Mouse (Mus musculus) liver, embryonic 15.5 days (tissue): Measurements from ENCODE around the gene Gm20388. TPM values are rescaled to one million over a fixed set of nuclear protein-coding genes. Genes with fewer than 3 reads are reported as not detected.

Source experiments
- ATAC-seq: fragments of 200-750 bp; cut with Nextera tagmentation; 2 replicates; pipeline ENCODE4 v1.8.0; 2017; ENCODE audit warnings: moderate number of reproducible peaks, mild to moderate bottlenecking, moderate library complexity; ENCODE audit not compliant: insufficient read depth
- H3K27ac ChIP-seq: fragments of 300-500 bp; sonication (generic); replicated peaks from 2 replicates; pipeline ENCODE4 v1.5.1; 2015; ENCODE audit warnings: mild to moderate bottlenecking, inconsistent platforms
- H3K27me3 ChIP-seq: fragments of 300-500 bp; sonication (generic); 2 replicates; pipeline ENCODE4 v1.6.1; 2015; ENCODE audit warnings: mild to moderate bottlenecking, inconsistent platforms
- H3K36me3 ChIP-seq: fragments of 300-500 bp; sonication (generic); replicated peaks from 2 replicates; pipeline ENCODE4 v1.6.1; 2015; ENCODE audit warnings: moderate library complexity, mild to moderate bottlenecking, inconsistent platforms
- H3K4me1 ChIP-seq: fragments of 300-500 bp; sonication (generic); replicated peaks from 2 replicates; pipeline ENCODE4 v1.6.1; 2015; ENCODE audit warnings: inconsistent platforms
- H3K4me2 ChIP-seq: fragments of 300-500 bp; sonication (generic); 2 replicates; pipeline ENCODE4 v1.6.1; 2015; ENCODE audit warnings: moderate library complexity, mild to moderate bottlenecking, inconsistent platforms
- H3K4me3 ChIP-seq: fragments of 300-500 bp; sonication (generic); replicated peaks from 2 replicates; pipeline ENCODE4 v1.5.1; 2015; ENCODE audit warnings: mild to moderate bottlenecking, inconsistent platforms
- H3K9ac ChIP-seq: fragments of 300-500 bp; sonication (generic); 2 replicates; pipeline ENCODE4 v1.6.1; 2015; ENCODE audit warnings: moderate library complexity, mild to moderate bottlenecking, inconsistent platforms
- H3K9me3 ChIP-seq: fragments of 300-500 bp; sonication (generic); replicated peaks from 2 replicates; pipeline ENCODE4 v1.6.1; 2016; ENCODE audit warnings: inconsistent platforms
- WGBS: fragments of 180-500 bp; shearing (Covaris S2); methylation state at CpG from one replicate; pipeline ENCODE4 v1.1.7; 2015; ENCODE audit warnings: mixed read lengths; ENCODE audit not compliant: insufficient replicate concordance; 5-methylcytosine and 5-hydroxymethylcytosine counted together
- polyA plus RNA-seq: library from polyadenylated mRNA; unstranded; fragments of >200 nt; fragmentation: Nextera tagmentation; extraction: Ambion mirVana; gene quantifications from 2 replicates; pipeline ENCODE4 v1.2.1, GENCODE M21; 2015

Gm20388 gene
- polyA plus RNA-seq, 1 experiment from 2014 or later: not detected

GRCm38 (mm10) chr8:121949941-121950748, 2039.5 kb downstream of the Gm20388 start:
- Histone ChIP-seq H3K36me3 (peaks cover 26% of the 10 kb centered on the region), H3K9ac (peak overlapping the region; percentile 98), H3K27ac (peak overlapping the region; percentile 98), H3K27me3 (no peaks in the 10 kb centered on the region), H3K4me1 (peaks cover 80% of the 10 kb centered on the region), H3K4me2 (peak overlapping the region; percentile 94), H3K4me3 (peak overlapping the region; percentile 93), H3K9me3 (no peaks in the 10 kb centered on the region)
- peak; percentile 93 for ATAC-seq
- WGBS: under 1% methylated on average over 65 of the region's 66 CpGs

- peak overlapping the region; percentile 93 for H3K4me3 ChIP-seq
- H3K9me3 ChIP-seq: no peaks in the 10 kb centered on the region
- peak overlapping the region; percentile 94 for H3K4me2 ChIP-seq
- H3K4me1 ChIP-seq: peaks cover 85% of the 10 kb centered on the region
- ATAC-seq: peak; percentile 4
- H3K36me3 ChIP-seq: peaks cover 27% of the 10 kb centered on the region
- H3K27ac ChIP-seq: peak overlapping the region; percentile 98
- H3K9ac ChIP-seq: peak overlapping the region; percentile 98
- under 1% methylated on average over 97 of the region's 97 CpGs for WGBS
- no peaks in the 10 kb centered on the region for H3K27me3 ChIP-seq
These were observed 2040.4 kb downstream of the Gm20388 start for GRCm38 (mm10) chr8:121950749-121951655.

GRCm38 (mm10) chr8:121951656-121952009, 2041.0 kb downstream of the Gm20388 start:
- no peaks in the 10 kb centered on the region for H3K27me3 ChIP-seq
- H3K9me3 ChIP-seq: no peaks in the 10 kb centered on the region
- H3K9ac ChIP-seq: peak overlapping the region; percentile 98
- WGBS: 5% methylated on average over 7 of the region's 7 CpGs
- H3K36me3 ChIP-seq: peaks cover 33% of the 10 kb centered on the region
- peak overlapping the region; percentile 93 for H3K4me3 ChIP-seq
- peaks cover 86% of the 10 kb centered on the region for H3K4me1 ChIP-seq
- ATAC-seq: no peak
- peak overlapping the region; percentile 98 for H3K27ac ChIP-seq
- peak overlapping the region; percentile 94 for H3K4me2 ChIP-seq

- Histone ChIP-seq H3K36me3 (peaks cover 35% of the 10 kb centered on the region), H3K4me3 (peak overlapping the region; percentile 93), H3K9me3 (no peaks in the 10 kb centered on the region), H3K27me3 (no peaks in the 10 kb centered on the region), H3K9ac (peak overlapping the region; percentile 98), H3K4me1 (peaks cover 86% of the 10 kb centered on the region), H3K27ac (peak overlapping the region; percentile 4; the same call in 1 of the 2 replicates), H3K4me2 (peak overlapping the region; percentile 94)
- ATAC-seq: no peak
These were observed 2041.5 kb downstream of the Gm20388 start for GRCm38 (mm10) chr8:121952122-121952521.

DNA sequence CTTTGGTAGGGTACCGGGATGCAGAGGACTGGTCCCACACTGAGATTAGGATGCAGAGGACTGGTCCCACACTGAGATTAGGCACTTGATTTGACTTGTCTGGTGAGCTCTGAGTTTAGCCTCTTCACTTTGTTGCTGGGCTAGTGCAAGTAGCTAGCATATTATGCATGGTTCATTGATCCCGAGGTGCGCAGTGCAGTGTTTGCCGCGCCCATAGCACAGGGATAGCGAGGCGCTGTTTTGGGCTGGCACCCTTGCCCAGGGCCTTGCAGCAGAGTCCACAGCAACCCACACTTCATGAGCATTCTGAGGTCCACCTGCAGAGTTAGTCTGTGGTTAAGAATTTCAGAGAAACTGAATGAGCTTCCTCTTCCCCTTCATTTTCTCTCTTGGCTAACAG, 2042.2 kb downstream of the Gm20388 start:
- Histone ChIP-seq H3K27me3 (no peaks in the 10 kb centered on the region), H3K4me1 (peaks cover 83% of the 10 kb centered on the region), H3K4me2 (peak overlapping the region; percentile 94), H3K27ac (no peak overlapping the region), H3K9me3 (no peaks in the 10 kb centered on the region), H3K9ac (peak overlapping the region; percentile 98; the same call in 1 of the 2 replicates), H3K36me3 (peaks cover 35% of the 10 kb centered on the region), H3K4me3 (peak overlapping the region; percentile 93; the same call in 1 of the 2 replicates)
- 72% methylated on average over 7 of the region's 7 CpGs for WGBS
- no peak for ATAC-seq

DNA sequence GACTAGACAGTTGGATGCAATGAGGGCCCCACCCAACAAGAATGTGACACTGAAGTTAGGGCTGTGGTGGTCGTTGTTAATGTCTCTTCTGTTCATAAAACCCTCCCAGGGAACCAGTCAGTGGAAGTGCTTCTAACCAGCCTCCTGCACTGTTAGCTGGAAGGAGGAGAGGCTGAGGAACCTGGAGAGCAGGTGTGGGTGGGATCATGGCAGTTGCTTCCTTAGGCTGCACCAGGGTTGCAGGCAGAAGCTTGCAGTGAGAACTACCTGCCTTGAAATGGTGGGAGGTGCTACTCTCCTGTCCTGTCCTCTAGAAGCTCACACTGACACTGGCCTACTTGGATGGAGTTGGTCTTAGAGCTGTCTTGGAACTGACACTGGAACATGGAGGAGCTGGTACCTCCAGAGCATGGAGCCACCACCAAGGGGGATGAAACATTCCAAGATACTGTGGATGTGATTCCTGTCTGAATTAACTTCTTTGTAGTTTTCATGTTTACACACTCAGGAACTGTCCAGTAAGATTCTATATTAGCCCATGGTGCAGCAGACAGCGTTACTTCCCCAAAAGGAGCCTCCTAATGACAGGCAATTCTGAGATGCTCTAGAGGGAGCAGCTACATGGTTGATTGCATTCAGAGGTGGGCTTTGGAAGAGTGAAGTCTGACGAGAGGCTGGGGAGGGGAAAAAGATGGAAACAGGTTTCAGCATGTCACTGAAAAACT, 2043.3 kb downstream of the Gm20388 start:
- no peaks in the 10 kb centered on the region for H3K9me3 ChIP-seq
- H3K27ac ChIP-seq: 0 out of 2 replicates have a peak overlapping the region, but pooled peaks have one; percentile 5
- H3K4me2 ChIP-seq: no peak overlapping the region
- 44% methylated on average over 3 of the region's 3 CpGs for WGBS
- ATAC-seq: no peak
- H3K9ac ChIP-seq: no peak overlapping the region
- H3K27me3 ChIP-seq: no peaks in the 10 kb centered on the region
- H3K4me1 ChIP-seq: peaks cover 80% of the 10 kb centered on the region
- H3K36me3 ChIP-seq: peaks cover 35% of the 10 kb centered on the region
- H3K4me3 ChIP-seq: no peak overlapping the region

DNA sequence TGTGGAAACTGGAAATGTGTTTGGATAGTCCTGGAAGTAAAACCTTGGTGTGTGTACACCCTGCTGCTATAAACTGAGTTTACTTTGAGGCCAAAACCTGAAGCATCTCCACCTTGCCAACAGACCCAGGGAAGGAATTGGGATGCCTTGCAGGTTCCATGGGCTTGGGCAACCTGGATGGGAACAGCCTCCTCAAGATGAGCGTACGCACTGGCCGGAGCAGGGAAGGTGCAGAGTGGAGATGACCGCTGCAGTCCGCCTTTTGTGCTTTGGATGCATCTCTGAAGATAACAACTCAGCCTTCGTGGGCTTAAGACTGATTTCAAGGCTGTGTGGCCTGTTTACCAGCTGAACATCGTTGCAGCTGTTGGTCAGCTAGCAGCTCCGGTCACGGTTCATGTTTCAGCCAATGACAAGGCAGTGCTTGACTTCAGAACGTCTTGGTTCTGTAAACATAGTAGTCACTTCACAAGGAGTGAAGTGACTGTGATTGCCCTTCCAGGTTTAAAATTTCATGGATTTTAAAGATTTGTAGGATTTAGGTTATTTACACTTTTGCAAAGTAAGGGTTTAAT, 2044.4 kb downstream of the Gm20388 start:
- Histone ChIP-seq H3K27ac (no peak overlapping the region; the same call in 1 of the 2 replicates), H3K4me1 (peaks cover 71% of the 10 kb centered on the region)
- 55% methylated on average over 10 of the region's 10 CpGs for whole genome bisulfite sequencing

GRCm38 (mm10) chr8:121955825-121956500, 2045.3 kb downstream of the Gm20388 start:
- ATAC-seq: peak; percentile 36
- 9% methylated on average over 1 of the region's 1 CpGs for WGBS
- peaks cover 35% of the 10 kb centered on the region for H3K36me3 ChIP-seq
- no peaks in the 10 kb centered on the region for H3K9me3 ChIP-seq
- H3K27me3 ChIP-seq: no peaks in the 10 kb centered on the region
- peaks cover 71% of the 10 kb centered on the region for H3K4me1 ChIP-seq
- no peak overlapping the region for H3K4me3 ChIP-seq
- peak overlapping the region; percentile 24; the same call in 1 of the 2 replicates for H3K27ac ChIP-seq
- peak overlapping the region; percentile 14; the same call in 1 of the 2 replicates for H3K4me2 ChIP-seq
- no peak overlapping the region for H3K9ac ChIP-seq

More for the DNA sequence above, 2044.4 kb downstream of the Gm20388 start:
- no peaks in the 10 kb centered on the region for H3K9me3 ChIP-seq
- H3K4me2 ChIP-seq: peak overlapping the region; percentile 14; the same call in 1 of the 2 replicates
- no peak for ATAC-seq
- H3K4me3 ChIP-seq: no peak overlapping the region
- H3K27me3 ChIP-seq: no peaks in the 10 kb centered on the region
- peaks cover 35% of the 10 kb centered on the region for H3K36me3 ChIP-seq
- H3K9ac ChIP-seq: no peak overlapping the region

GRCm38 (mm10) chr8:121958395-121958794, 2047.8 kb downstream of the Gm20388 start:
- no peaks in the 10 kb centered on the region for H3K27me3 ChIP-seq
- peaks cover 27% of the 10 kb centered on the region for H3K36me3 ChIP-seq
- H3K9ac ChIP-seq: no peak overlapping the region
- no peak for ATAC-seq
- peaks cover 53% of the 10 kb centered on the region for H3K4me1 ChIP-seq
- 74% methylated on average over 1 of the region's 1 CpGs for WGBS
- no peak overlapping the region for H3K4me2 ChIP-seq
- no peak overlapping the region for H3K4me3 ChIP-seq
- H3K9me3 ChIP-seq: no peaks in the 10 kb centered on the region
- H3K27ac ChIP-seq: no peak overlapping the region

GRCm38 (mm10) chr8:121962892-121963291, 2052.3 kb downstream of the Gm20388 start:
- H3K27me3 ChIP-seq: no peaks in the 10 kb centered on the region
- no peaks in the 10 kb centered on the region; the same call in 1 of the 2 replicates for H3K36me3 ChIP-seq
- H3K4me2 ChIP-seq: no peak overlapping the region
- WGBS: 46% methylated on average over 3 of the region's 3 CpGs
- H3K9me3 ChIP-seq: no peaks in the 10 kb centered on the region
- no peak for ATAC-seq
- peaks cover 38% of the 10 kb centered on the region for H3K4me1 ChIP-seq
- H3K9ac ChIP-seq: no peak overlapping the region
- H3K4me3 ChIP-seq: no peak overlapping the region
- no peak overlapping the region for H3K27ac ChIP-seq
